Comparison of ENCODE assay signal across 8 mouse cellular contexts in the genomic region with DNA sequence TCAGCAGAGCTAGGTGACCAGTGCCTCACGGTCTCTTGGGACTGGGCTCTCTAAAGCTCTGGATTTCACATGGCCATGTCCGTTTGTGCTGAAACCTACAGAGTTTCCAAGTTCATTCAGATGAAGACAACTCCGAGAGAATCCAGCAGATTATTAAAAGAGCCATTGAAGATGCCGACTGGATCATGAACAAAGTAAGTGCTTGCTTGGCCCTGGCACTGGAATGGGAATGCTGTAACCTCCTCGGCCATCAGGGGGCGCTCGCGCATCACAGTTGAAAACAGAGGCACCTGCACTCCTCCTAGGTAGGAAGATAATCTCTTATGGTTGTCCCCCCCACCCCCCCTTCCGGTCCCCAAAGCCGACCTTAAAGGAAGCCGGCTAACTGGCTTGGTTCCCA. TPM values are rescaled to one million over a fixed set of nuclear protein-coding genes. Genes with fewer than 3 reads are reported as not detected.
A peak's percentile ranks its signal among the peaks of the same experiment; 100 is the strongest.
DNase-seq lines count a peak whose midpoint lies in the region; ATAC-seq lines count a peak whose summit lies in the region.
"Had no signal": no experiment of that assay in that cellular context is flagged by ENCODE, and none has a peak within 500 bp of the region (broad histone marks: within the 10 kb centered on the region; RNA-seq: fewer than 3 reads in every experiment).

No protein-coding gene starts in this region.

- H3K4me2 ChIP-seq in intestine, embryonic 15.5 days (replicated peaks), result no peak overlapping the region
- H3K4me2 ChIP-seq: midbrain, embryonic 12.5 days had no signal

- no peak overlapping the region for H3K4me3 ChIP-seq in intestine, embryonic 15.5 days (replicated peaks)
- H3K4me3 ChIP-seq: midbrain, embryonic 12.5 days had no signal

- no peaks in the 10 kb centered on the region for H3K36me3 ChIP-seq in intestine, embryonic 15.5 days

- DNase-seq in left cerebral cortex, adult 18-20 months (ENCODE audit: low spot score in 2 of 2), result peak; percentile 66 to 78
- no peak for DNase-seq in left cerebral cortex, adult 11 months (ENCODE audit: low spot score)
- DNase-seq in T-cell, adult 2 months (ENCODE audit: low spot score), result peak; percentile 68
- DNase-seq in cerebellum, postnatal 10 days, result peak; percentile 84 to 88
- DNase-seq in lung, postnatal 4 days, result peak; percentile 53 to 69
- DNase-seq in spleen, postnatal 4 days (ENCODE audit: low spot score in 2 of 2), result peak; percentile 76 to 93

- 13% methylated on average over 11 of the region's 11 CpGs for WGBS in intestine, embryonic 15.5 days

- no peak overlapping the region for H3K9ac ChIP-seq in intestine, embryonic 15.5 days
- H3K9ac ChIP-seq: midbrain, embryonic 12.5 days had no signal

- H3K27me3 ChIP-seq in intestine, embryonic 15.5 days (replicated peaks), result no peaks in the 10 kb centered on the region
- H3K27me3 ChIP-seq: midbrain, embryonic 12.5 days had no signal

- no peak overlapping the region for H3K27ac ChIP-seq in intestine, embryonic 15.5 days
- H3K27ac ChIP-seq: midbrain, embryonic 12.5 days had no signal

- 0 out of 2 replicates have a peak, but pooled peaks have one; percentile 48 for ATAC-seq in intestine, embryonic 15.5 days

- H3K4me1 ChIP-seq in intestine, embryonic 15.5 days (replicated peaks), result peaks cover 2% of the 10 kb centered on the region; the same call in 1 of the 2 replicates
- H3K4me1 ChIP-seq: midbrain, embryonic 12.5 days had no signal

- H3K9me3 ChIP-seq in intestine, embryonic 15.5 days, result no peaks in the 10 kb centered on the region
- H3K9me3 ChIP-seq: midbrain, embryonic 12.5 days had no signal

RNA-seq across cellular contexts. Expression of a gene that starts 11.6 kb away (rescaled TPM):
- 10 to 100 TPM; 28.1 to 32.5 TPM for total RNA-seq in left cerebral cortex, adult 18-20 months (2021)
- polyA plus RNA-seq in intestine, embryonic 15.5 days (2015; fragmentation: Nextera tagmentation; extraction: Ambion mirVana), result 15.9 and 17.9 TPM in 2 replicates
